Mouse (Mus musculus): ENCODE measurements at regions not wholly inside any gene's neighbourhood (a gene's known extent, or its start where the extent isn't known, plus 50 kb on each side); places are given as distances from the start of the nearest gene placed in this dataset.

GRCm38 (mm10) chr11:56169576-56169975 lies 128.8 kb upstream of the Nmur2 start:
- ATAC-seq (replicated peaks; ENCODE audit: low read depth, poor library complexity, severe bottlenecking) = no peak

GRCm38 (mm10) chr11:56166849-56167248 lies 126.0 kb upstream of the Nmur2 start:
- no peak for ATAC-seq (replicated peaks; ENCODE audit: low read depth, poor library complexity, severe bottlenecking)

- no peak for ATAC-seq (replicated peaks; ENCODE audit: low read depth, poor library complexity, severe bottlenecking)
Observed at GRCm38 (mm10) chr11:56165759-56166158, 124.9 kb upstream of the Nmur2 start.

- no peak for ATAC-seq (replicated peaks; ENCODE audit: low read depth, poor library complexity, severe bottlenecking)
Observed at GRCm38 (mm10) chr11:56160286-56160685, 119.5 kb upstream of the Nmur2 start.

- no peak for ATAC-seq (replicated peaks; ENCODE audit: low read depth, poor library complexity, severe bottlenecking)
Observed at GRCm38 (mm10) chr11:56159412-56160074, 118.7 kb upstream of the Nmur2 start.

- no peak for ATAC-seq (replicated peaks; ENCODE audit: low read depth, poor library complexity, severe bottlenecking)
Observed at GRCm38 (mm10) chr11:56150825-56151342, 110.1 kb upstream of the Nmur2 start.

GRCm38 (mm10) chr11:56149752-56150151 lies 108.9 kb upstream of the Nmur2 start:
- ATAC-seq (replicated peaks; ENCODE audit: low read depth, poor library complexity, severe bottlenecking) = no peak

- no peak for ATAC-seq (replicated peaks; ENCODE audit: low read depth, poor library complexity, severe bottlenecking)
Observed at GRCm38 (mm10) chr11:56148956-56149355, 108.1 kb upstream of the Nmur2 start.

- no peak for ATAC-seq (replicated peaks; ENCODE audit: low read depth, poor library complexity, severe bottlenecking)
Observed at GRCm38 (mm10) chr11:56146708-56147107, 105.9 kb upstream of the Nmur2 start.

GRCm38 (mm10) chr11:56131339-56131823 lies 90.6 kb upstream of the Nmur2 start:
- ATAC-seq (replicated peaks; ENCODE audit: low read depth, poor library complexity, severe bottlenecking) = peak; percentile 68

- ATAC-seq (replicated peaks; ENCODE audit: low read depth, poor library complexity, severe bottlenecking) = no peak; the same call in 1 of the 2 replicates
Observed at GRCm38 (mm10) chr11:56116553-56117232, 75.9 kb upstream of the Nmur2 start.

- ATAC-seq (replicated peaks; ENCODE audit: low read depth, poor library complexity, severe bottlenecking) = peak; percentile 89
Observed at GRCm38 (mm10) chr11:56107929-56108328, 67.1 kb upstream of the Nmur2 start.

- ATAC-seq (replicated peaks; ENCODE audit: low read depth, poor library complexity, severe bottlenecking) = peak; percentile 45; the same call in 1 of the 2 replicates
Observed at GRCm38 (mm10) chr11:56105632-56106031, 64.8 kb upstream of the Nmur2 start.

- ATAC-seq (replicated peaks; ENCODE audit: low read depth, poor library complexity, severe bottlenecking) = no peak
Observed at GRCm38 (mm10) chr11:56092891-56093290, 52.1 kb upstream of the Nmur2 start.
